In genomic region chr17:83430607-83431006, GRCm38 (mm10) we compare ENCODE assay signal across 23 mouse cellular contexts.
DNase-seq lines count a peak whose midpoint lies in the region; ATAC-seq lines count a peak whose summit lies in the region.
"Had no signal": no experiment of that assay in that cellular context is flagged by ENCODE, and none has a peak within 500 bp of the region (broad histone marks: within the 10 kb centered on the region; RNA-seq: fewer than 3 reads in every experiment).

No protein-coding gene starts in this region.

- peak; percentile 94 for DNase-seq in heart, adult 11 months
- no peak for DNase-seq in heart, embryonic 10.5 days (ENCODE audit: low spot score)
- DNase-seq in kidney, postnatal 10 days, result peak; percentile 26
- no peak for DNase-seq in kidney, adult 18-20 months
- DNase-seq in natural killer cell, adult 2 months (ENCODE audit: low spot score in 2 of 2), result no peak
- DNase-seq: adrenal gland, adult 8-10 months; cerebellum, adult 9-11 months; gastrocnemius, postnatal 25 days; liver, embryonic 13.5 days; retina, postnatal 1 day had no signal

- no peak overlapping the region for H3K9ac ChIP-seq in hindbrain, embryonic 12.5 days
- H3K9ac ChIP-seq: embryonic facial prominence, embryonic 12.5 days; heart, embryonic 15.5 days; limb, embryonic 13.5 days; liver, embryonic 13.5 days; lung, embryonic 15.5 days had no signal

- ATAC-seq in common myeloid progenitor, adult 5-6 weeks (replicated peaks; ENCODE audit: low read depth, poor library complexity, severe bottlenecking), result peak; percentile 80
- ATAC-seq in hindbrain, embryonic 12.5 days (ENCODE audit: low FRiP score), result no peak
- ATAC-seq: CD4-positive, CD25-positive, alpha-beta regulatory T cell, adult 4 months; forebrain, embryonic 14.5 days; hindbrain, embryonic 16.5 days; intestine, postnatal 0 days; Patski had no signal

- WGBS in heart, embryonic 10.5 days, result 80% methylated on average over 4 of the region's 4 CpGs
- WGBS in hindbrain, embryonic 12.5 days, result 82% methylated on average over 4 of the region's 4 CpGs

- no peak overlapping the region for H3K4me2 ChIP-seq in hindbrain, embryonic 12.5 days (replicated peaks)
- H3K4me2 ChIP-seq: embryonic facial prominence, embryonic 12.5 days; heart, embryonic 15.5 days; limb, embryonic 13.5 days; liver, embryonic 13.5 days; lung, embryonic 15.5 days had no signal

- H3K27ac ChIP-seq in heart, embryonic 10.5 days, result no peak overlapping the region
- H3K27ac ChIP-seq in hindbrain, embryonic 12.5 days, result no peak overlapping the region
- H3K27ac ChIP-seq: embryonic facial prominence, embryonic 12.5 days; heart, embryonic 15.5 days; limb, embryonic 13.5 days; liver, embryonic 13.5 days; lung, embryonic 15.5 days; midbrain, embryonic 10.5 days had no signal

- H3K4me1 ChIP-seq in heart, embryonic 10.5 days, result no peaks in the 10 kb centered on the region
- H3K4me1 ChIP-seq in megakaryocyte, embryonic 14.5 days, result peaks cover 13% of the 10 kb centered on the region
- H3K4me1 ChIP-seq in hindbrain, embryonic 12.5 days, result no peaks in the 10 kb centered on the region
- H3K4me1 ChIP-seq: embryonic facial prominence, embryonic 12.5 days; heart, embryonic 15.5 days; limb, embryonic 13.5 days; liver, embryonic 13.5 days; lung, embryonic 15.5 days had no signal

- peaks cover 46% of the 10 kb centered on the region for H3K36me3 ChIP-seq in heart, embryonic 10.5 days
- peaks cover 32% of the 10 kb centered on the region for H3K36me3 ChIP-seq in megakaryocyte, embryonic 14.5 days (replicated peaks; ENCODE audit: low read length)
- peaks cover 15% of the 10 kb centered on the region for H3K36me3 ChIP-seq in hindbrain, embryonic 12.5 days

- H3K4me3 ChIP-seq in heart, embryonic 10.5 days, result no peak overlapping the region
- peak overlapping the region; percentile 57 for H3K4me3 ChIP-seq in megakaryocyte, embryonic 14.5 days (replicated peaks)
- no peak overlapping the region for H3K4me3 ChIP-seq in hindbrain, embryonic 12.5 days
- H3K4me3 ChIP-seq: embryonic facial prominence, embryonic 12.5 days; heart, embryonic 15.5 days; limb, embryonic 13.5 days; liver, embryonic 13.5 days; lung, embryonic 15.5 days; midbrain, embryonic 10.5 days had no signal

- no peaks in the 10 kb centered on the region for H3K27me3 ChIP-seq in heart, embryonic 10.5 days (ENCODE audit: insufficient read depth, poor library complexity, severe bottlenecking)
- no peaks in the 10 kb centered on the region for H3K27me3 ChIP-seq in megakaryocyte, embryonic 14.5 days (replicated peaks)
- H3K27me3 ChIP-seq in hindbrain, embryonic 12.5 days, result no peaks in the 10 kb centered on the region
- H3K27me3 ChIP-seq: embryonic facial prominence, embryonic 12.5 days; heart, embryonic 15.5 days; limb, embryonic 13.5 days; liver, embryonic 13.5 days; lung, embryonic 15.5 days; Patski had no signal

- no peaks in the 10 kb centered on the region for H3K9me3 ChIP-seq in heart, embryonic 10.5 days
- no peaks in the 10 kb centered on the region for H3K9me3 ChIP-seq in megakaryocyte, embryonic 14.5 days
- no peaks in the 10 kb centered on the region for H3K9me3 ChIP-seq in hindbrain, embryonic 12.5 days (replicated peaks)
- H3K9me3 ChIP-seq: embryonic facial prominence, embryonic 12.5 days; heart, embryonic 15.5 days; limb, embryonic 13.5 days; liver, embryonic 13.5 days; lung, embryonic 15.5 days; midbrain, embryonic 10.5 days had no signal

Comparison
In these comparisons a context has a peak if more than half of its experiments do, and no peak if none do; other contexts are left out.
1. DNase-seq: peak in heart, adult 11 months (single experiment) and kidney, postnatal 10 days (single experiment); none in heart, embryonic 10.5 days (single experiment), kidney, adult 18-20 months (single experiment) and natural killer cell, adult 2 months (0 of 2).